Mouse (Mus musculus) brain, embryonic 18.5 days (tissue): Measurements from ENCODE around the gene Zfp27.
"Not testable (repeated sequence)": the region's sequence is repeated elsewhere in the genome, so short reads cannot be mapped to it uniquely, and the experiment has no call there.

Experiments
- DNase-seq: peaks from one replicate; pipeline ENCODE4 v3.0.0-alpha.2; 2012; ENCODE audit warnings: low read depth, low spot score

The Zfp27 gene

DNA sequence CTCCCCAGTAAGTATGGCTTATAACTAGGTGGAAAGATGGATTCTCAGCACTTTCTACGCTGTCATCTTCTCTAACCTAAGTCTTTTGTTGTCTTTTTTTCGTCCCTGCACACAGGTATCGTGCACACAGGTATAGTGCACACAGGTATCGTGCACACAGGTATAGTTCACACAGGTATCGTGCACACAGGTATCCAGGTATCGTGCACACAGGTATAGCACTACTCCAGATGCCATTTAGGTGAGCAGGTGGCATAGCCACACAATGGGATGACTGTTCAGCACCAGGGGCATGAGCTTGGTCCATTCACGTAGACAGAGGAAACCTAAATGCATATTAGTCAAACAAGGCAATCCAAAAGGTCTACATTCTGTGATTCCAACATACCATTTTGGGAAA is 15.9 kb downstream of the Zfp27 start:
- DNase-seq = no peak

DNA sequence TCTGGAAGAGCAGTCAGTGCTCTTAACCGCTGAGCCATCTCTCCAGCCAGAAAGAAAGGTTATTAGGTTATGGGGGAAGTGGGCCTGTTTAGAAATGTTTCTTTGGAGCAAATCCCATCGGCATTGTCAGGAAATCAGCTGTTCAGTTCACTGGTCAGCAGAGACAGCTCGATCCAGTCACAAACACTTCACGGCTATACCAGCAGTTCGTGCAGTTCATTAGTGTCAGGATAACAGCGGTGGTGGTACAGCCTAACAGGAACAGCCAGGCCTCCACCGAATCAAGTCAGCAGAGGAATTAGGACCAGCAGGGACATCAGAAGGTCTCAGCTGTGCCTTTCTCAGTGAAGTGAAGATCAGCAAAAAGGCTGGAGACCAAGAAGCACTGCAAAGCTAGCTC is 25.5 kb downstream of the Zfp27 start:
- no peak for DNase-seq

DNA sequence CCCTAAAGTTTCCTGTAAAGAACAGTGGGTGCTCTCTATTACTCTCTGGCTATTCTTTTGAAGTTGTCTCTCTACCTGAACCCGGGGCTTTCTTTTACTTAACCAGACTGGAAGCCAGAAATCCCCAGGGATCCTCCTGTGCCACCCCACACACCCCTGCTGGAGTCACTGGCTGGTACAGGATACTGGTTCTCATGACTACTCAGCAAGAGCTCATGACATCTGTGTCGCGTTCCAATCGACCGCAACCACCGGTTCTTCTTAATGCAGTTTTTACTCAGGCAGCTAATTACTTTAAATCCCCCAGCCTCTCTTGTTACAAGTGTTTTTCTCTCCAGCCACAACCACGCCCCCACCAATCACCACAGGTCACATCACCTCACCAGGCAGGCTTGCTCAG is 26.3 kb downstream of the Zfp27 start:
- DNase-seq = no peak

DNA sequence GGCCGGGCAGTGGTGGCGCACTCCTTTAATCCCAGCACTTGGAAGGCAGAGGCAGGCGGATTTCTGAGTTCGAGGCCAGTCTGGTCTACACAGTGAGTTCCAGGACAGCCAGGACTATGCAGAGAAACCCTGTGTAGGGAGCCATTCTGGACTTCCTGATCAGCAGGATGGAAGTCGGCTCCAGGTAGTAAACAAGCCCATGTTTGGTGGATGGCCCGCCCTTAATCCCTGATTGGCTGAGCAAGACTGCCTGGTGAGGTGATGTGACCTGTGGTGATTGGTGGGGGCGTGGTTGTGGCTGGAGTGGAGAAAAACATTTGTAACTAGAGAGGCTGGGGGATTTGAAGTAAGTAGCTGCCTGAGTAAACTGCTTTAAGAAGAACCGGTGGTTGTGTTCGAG is 28.8 kb downstream of the Zfp27 start:
- DNase-seq = not testable (repeated sequence)

DNA sequence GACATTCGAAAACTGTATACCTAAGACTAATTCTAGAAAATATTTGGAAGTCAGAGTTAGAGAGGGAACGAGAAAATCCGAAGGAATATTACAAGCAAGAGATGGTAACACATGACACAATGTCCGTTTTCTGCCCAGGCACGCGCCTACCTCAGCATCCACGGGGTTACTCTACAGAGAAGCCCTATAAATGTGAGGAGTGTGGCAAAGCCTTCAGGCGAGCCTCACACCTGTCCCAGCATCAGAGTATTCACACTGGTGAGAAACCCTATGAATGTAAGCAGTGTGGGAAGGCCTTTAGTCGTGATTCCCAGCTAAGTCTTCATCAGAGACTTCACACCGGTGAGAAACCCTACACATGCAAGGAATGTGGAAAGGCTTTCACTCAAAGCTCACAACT is 32.1 kb downstream of the Zfp27 start:
- DNase-seq = no peak

DNA sequence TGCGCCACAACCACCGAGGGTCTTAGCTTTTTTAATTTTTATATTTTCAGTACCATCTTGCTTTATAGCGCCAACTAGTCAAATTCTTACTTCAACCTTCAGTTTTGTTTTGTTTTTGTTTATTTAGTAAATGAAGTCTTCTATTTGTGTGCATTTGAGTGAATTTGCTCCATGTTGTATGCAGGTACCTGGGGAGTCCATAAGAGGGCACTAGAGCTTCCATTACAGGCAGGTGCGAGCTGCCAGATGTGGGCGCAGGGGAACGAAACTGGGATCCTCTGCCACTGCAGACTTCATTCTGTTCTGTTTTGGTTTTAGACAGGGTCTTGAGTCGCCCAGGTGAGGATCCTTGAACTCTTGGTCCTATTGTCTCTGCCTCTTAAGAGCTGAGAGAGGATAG is 44.7 kb downstream of the Zfp27 start:
- no peak for DNase-seq

DNA sequence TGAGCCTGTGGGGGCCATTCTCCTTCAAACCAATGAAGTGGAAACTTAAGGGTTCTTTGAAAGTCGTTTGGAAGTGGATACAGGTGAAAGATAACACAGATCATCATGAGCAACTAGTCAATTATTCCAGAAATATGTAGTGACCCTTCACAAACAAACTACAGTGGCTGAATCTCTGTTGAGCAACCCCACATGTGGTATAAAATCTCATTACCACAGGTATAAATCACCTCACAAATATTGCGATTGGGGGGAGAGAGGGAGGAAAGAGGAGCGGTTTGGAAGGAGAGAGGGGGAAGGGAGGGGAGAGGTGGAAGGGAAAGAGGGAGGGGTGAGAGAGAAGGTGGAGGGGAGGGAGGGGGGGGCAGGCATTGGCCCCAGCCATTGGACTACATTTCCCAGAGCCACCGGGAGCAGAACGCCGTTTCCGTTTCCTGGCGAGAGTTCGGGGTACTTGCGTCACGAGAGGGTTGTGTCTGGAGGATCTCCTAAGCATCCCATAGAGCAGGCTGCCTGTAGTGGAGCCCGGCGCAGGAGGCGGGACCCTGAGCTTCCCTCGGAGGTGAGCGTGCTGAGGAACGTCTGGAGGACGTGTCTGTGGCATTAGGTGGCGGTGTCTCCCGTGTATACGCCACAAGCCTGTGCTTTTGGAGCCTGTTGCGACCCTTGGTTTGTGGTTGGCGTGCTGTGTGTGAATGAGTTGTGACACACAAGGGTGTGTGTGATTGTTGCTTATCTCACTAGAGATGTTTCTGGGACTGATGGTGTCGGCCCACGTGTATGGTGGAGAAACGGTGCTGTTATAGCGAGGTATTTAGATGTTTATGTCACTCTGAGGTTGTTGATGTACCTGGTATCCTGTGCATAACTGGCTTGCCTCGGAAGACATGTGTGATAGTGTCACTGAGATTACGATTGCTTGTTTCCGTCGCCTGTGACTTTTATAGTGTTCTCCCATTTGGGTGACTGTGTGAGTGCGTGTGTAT is 46.5 kb downstream of the Zfp27 start, which contains the start of gene Zfp420:
Zfp420 (plus strand) TSS at position 448 of the 986 bp plus-strand sequence.
- DNase-seq = peak; percentile 85

DNA sequence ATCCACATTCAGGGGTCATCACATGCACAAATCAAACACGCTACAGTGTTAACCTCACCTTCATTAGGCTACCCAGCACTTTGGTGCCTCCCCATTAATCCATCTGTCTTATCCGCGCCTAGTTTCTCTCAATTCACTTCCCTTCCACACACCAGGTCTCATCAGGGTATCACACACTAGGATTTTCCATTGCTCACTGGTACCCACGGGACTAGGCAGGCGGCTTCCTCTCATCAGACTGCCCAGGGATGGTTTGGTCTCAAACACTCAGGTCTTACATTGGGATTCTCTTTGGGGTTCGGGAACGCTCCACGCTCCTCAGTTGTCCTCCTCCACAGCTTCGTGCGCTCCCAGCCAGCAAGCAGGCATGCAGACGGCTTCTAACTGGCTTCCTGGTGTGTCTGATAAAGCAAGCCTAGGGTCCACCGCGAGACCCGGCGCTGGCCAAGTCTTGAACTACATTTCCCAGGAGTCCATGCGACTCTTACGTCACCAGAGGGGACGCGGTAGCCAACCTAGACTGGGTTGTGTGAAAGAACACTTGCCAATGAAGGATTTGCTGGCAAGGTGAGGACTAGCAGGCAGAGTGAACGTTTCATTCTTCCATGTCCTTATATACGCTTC is 53.0 kb downstream of the Zfp27 start, which contains the start of gene Zfp940:
Zfp940 (minus strand) TSS at position 451 of the 624 bp plus-strand sequence.
- peak; percentile 74 for DNase-seq

DNA sequence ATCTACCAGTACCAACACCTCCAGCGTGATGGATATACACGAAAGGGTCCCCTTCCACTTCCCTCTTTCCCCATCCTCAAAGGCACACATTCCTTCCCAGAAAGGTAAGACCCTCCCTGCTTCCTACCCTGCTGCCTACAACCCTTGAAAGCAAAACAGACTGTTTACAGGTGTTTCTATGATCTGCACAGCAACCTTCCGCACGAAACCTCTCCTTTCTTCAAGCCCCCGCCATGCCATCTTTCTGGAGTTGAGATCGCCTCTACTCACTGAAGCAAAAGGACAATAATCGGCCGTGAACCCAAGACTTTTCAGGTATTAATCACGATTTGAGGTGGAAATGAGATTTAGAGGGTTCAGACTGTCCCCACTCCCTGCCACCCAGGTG is 53.5 kb downstream of the Zfp27 start:
- no peak for DNase-seq

DNA sequence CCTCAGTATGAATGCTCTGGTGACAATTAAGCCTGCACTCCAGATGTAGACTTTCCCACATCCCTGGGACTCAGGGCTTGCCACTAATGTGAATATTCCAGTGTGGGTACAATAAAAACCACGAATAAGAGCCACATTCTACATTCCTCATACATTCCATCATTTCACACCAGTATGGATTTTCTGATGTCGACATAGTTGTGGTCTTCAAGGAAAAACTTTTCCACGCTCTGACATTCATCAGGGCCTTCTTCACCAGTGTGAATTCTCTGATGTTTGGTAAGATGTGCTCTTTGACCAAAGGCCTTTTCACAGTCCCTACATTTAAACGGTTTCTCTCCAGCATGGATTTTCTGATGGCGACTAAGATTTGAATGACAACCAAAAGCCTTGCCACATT is 61.8 kb downstream of the Zfp27 start:
- no peak for DNase-seq
